Mouse (Mus musculus): ENCODE measurements around the gene Fam25c. TPM values are rescaled to one million over a fixed set of nuclear protein-coding genes. Genes with fewer than 3 reads are reported as not detected.

Fam25c gene
- not detected in 2 replicates for polyA plus RNA-seq (2016; fragmentation: Nextera tagmentation; extraction: Ambion mirVana)

GRCm38 (mm10) chr14:34355301-34355700 is at the start of gene Fam25c:
Fam25c (minus strand) TSS chr14:34355433.
- ATAC-seq (ENCODE audit: insufficient number of reproducible peaks, low FRiP score) = no peak
- WGBS = 66% methylated on average over 6 of the region's 6 CpGs

GRCm38 (mm10) chr14:34403424-34403823 is 48.2 kb upstream of the Fam25c start:
- Histone ChIP-seq H3K27me3 (replicated peaks) (no peaks in the 10 kb centered on the region), H3K4me3 (no peak overlapping the region), H3K9ac (no peak overlapping the region), H3K4me1 (replicated peaks) (peaks cover 9% of the 10 kb centered on the region; the same call in 1 of the 2 replicates), H3K9me3 (replicated peaks) (no peaks in the 10 kb centered on the region), H3K27ac (ENCODE audit: poor library complexity, severe bottlenecking) (no peak overlapping the region), H3K4me2 (no peak overlapping the region), H3K36me3 (peaks cover 88% of the 10 kb centered on the region)
- ATAC-seq (ENCODE audit: insufficient number of reproducible peaks, low FRiP score) = no peak
- WGBS = 88% methylated on average over 7 of the region's 7 CpGs

More at GRCm38 (mm10) chr14:34355301-34355700, at the start of gene Fam25c:
- H3K27ac ChIP-seq (ENCODE audit: poor library complexity, severe bottlenecking) = no peak within 1 kb of the TSS
- H3K4me2 ChIP-seq = no peak within 1 kb of the TSS
- H3K9ac ChIP-seq = no peak within 1 kb of the TSS
- peaks cover 9% of the 10 kb centered on the region for H3K4me1 ChIP-seq (replicated peaks)
- no peak within 1 kb of the TSS for H3K4me3 ChIP-seq
- no peaks in the 10 kb centered on the region for H3K27me3 ChIP-seq (replicated peaks)
- no peaks in the 10 kb centered on the region for H3K36me3 ChIP-seq
- H3K9me3 ChIP-seq (replicated peaks) = no peaks in the 10 kb centered on the region

- Histone ChIP-seq H3K36me3 (peaks cover 89% of the 10 kb centered on the region), H3K4me2 (no peak overlapping the region), H3K9me3 (replicated peaks) (no peaks in the 10 kb centered on the region), H3K27ac (ENCODE audit: poor library complexity, severe bottlenecking) (no peak overlapping the region), H3K27me3 (replicated peaks) (no peaks in the 10 kb centered on the region), H3K4me1 (replicated peaks) (peaks cover 9% of the 10 kb centered on the region; the same call in 1 of the 2 replicates), H3K9ac (no peak overlapping the region), H3K4me3 (no peak overlapping the region)
- WGBS = 75% methylated on average over 8 of the region's 8 CpGs
- no peak for ATAC-seq (ENCODE audit: insufficient number of reproducible peaks, low FRiP score)
Observed at GRCm38 (mm10) chr14:34402871-34403270, 47.6 kb upstream of the Fam25c start.

GRCm38 (mm10) chr14:34401135-34401534 is 45.9 kb upstream of the Fam25c start:
- Histone ChIP-seq H3K27me3 (replicated peaks) (no peaks in the 10 kb centered on the region), H3K36me3 (peaks cover 81% of the 10 kb centered on the region)

GRCm38 (mm10) chr14:34400021-34400420 is 44.8 kb upstream of the Fam25c start:
- H3K4me1 ChIP-seq (replicated peaks) = peaks cover 6% of the 10 kb centered on the region; the same call in 1 of the 2 replicates
- 79% methylated on average over 3 of the region's 3 CpGs for WGBS
- H3K9me3 ChIP-seq (replicated peaks) = no peaks in the 10 kb centered on the region
- no peak overlapping the region for H3K4me3 ChIP-seq
- no peak overlapping the region for H3K9ac ChIP-seq
- H3K36me3 ChIP-seq = peaks cover 76% of the 10 kb centered on the region
- no peak overlapping the region for H3K4me2 ChIP-seq
- no peak overlapping the region for H3K27ac ChIP-seq (ENCODE audit: poor library complexity, severe bottlenecking)
- no peak for ATAC-seq (ENCODE audit: insufficient number of reproducible peaks, low FRiP score)
- H3K27me3 ChIP-seq (replicated peaks) = no peaks in the 10 kb centered on the region

More at GRCm38 (mm10) chr14:34401135-34401534, 45.9 kb upstream of the Fam25c start:
- ATAC-seq (ENCODE audit: insufficient number of reproducible peaks, low FRiP score) = no peak
- peaks cover 9% of the 10 kb centered on the region; the same call in 1 of the 2 replicates for H3K4me1 ChIP-seq (replicated peaks)
- no peak overlapping the region for H3K4me2 ChIP-seq
- 57% methylated on average over 6 of the region's 6 CpGs for WGBS
- H3K9me3 ChIP-seq (replicated peaks) = no peaks in the 10 kb centered on the region
- no peak overlapping the region for H3K27ac ChIP-seq (ENCODE audit: poor library complexity, severe bottlenecking)
- H3K9ac ChIP-seq = no peak overlapping the region
- no peak overlapping the region for H3K4me3 ChIP-seq

GRCm38 (mm10) chr14:34399301-34399700 is 44.1 kb upstream of the Fam25c start:
- WGBS = 83% methylated on average over 6 of the region's 6 CpGs
- Histone ChIP-seq H3K27me3 (replicated peaks) (no peaks in the 10 kb centered on the region), H3K4me1 (replicated peaks) (no peaks in the 10 kb centered on the region), H3K36me3 (peaks cover 69% of the 10 kb centered on the region), H3K9ac (no peak overlapping the region), H3K4me2 (no peak overlapping the region), H3K4me3 (no peak overlapping the region), H3K9me3 (replicated peaks) (no peaks in the 10 kb centered on the region), H3K27ac (ENCODE audit: poor library complexity, severe bottlenecking) (no peak overlapping the region)
- no peak for ATAC-seq (ENCODE audit: insufficient number of reproducible peaks, low FRiP score)

GRCm38 (mm10) chr14:34398901-34399300 is 43.7 kb upstream of the Fam25c start:
- Histone ChIP-seq H3K4me1 (replicated peaks) (peaks cover 1% of the 10 kb centered on the region; the same call in 1 of the 2 replicates), H3K36me3 (peaks cover 65% of the 10 kb centered on the region), H3K4me3 (no peak overlapping the region), H3K27ac (ENCODE audit: poor library complexity, severe bottlenecking) (no peak overlapping the region), H3K27me3 (replicated peaks) (no peaks in the 10 kb centered on the region), H3K4me2 (no peak overlapping the region), H3K9ac (no peak overlapping the region), H3K9me3 (replicated peaks) (no peaks in the 10 kb centered on the region)
- WGBS = 89% methylated on average over 21 of the region's 21 CpGs
- ATAC-seq (ENCODE audit: insufficient number of reproducible peaks, low FRiP score) = no peak

GRCm38 (mm10) chr14:34397871-34398270 is 42.6 kb upstream of the Fam25c start:
- Histone ChIP-seq H3K27ac (ENCODE audit: poor library complexity, severe bottlenecking) (no peak overlapping the region), H3K36me3 (peaks cover 57% of the 10 kb centered on the region)

GRCm38 (mm10) chr14:34393295-34393694 is 38.1 kb upstream of the Fam25c start:
- Histone ChIP-seq H3K4me1 (replicated peaks) (peaks cover 8% of the 10 kb centered on the region), H3K9ac (no peak overlapping the region), H3K9me3 (replicated peaks) (0 out of 2 replicates have a peak, but pooled peaks cover 4% of the 10 kb centered on the region), H3K27me3 (replicated peaks) (no peaks in the 10 kb centered on the region), H3K27ac (ENCODE audit: poor library complexity, severe bottlenecking) (peak overlapping the region; percentile 18; the same call in 1 of the 2 replicates), H3K4me3 (no peak overlapping the region), H3K36me3 (peaks cover 33% of the 10 kb centered on the region), H3K4me2 (no peak overlapping the region)
- no peak for ATAC-seq (ENCODE audit: insufficient number of reproducible peaks, low FRiP score)
- 66% methylated on average over 4 of the region's 4 CpGs for WGBS

More at GRCm38 (mm10) chr14:34397871-34398270, 42.6 kb upstream of the Fam25c start:
- Histone ChIP-seq H3K4me2 (no peak overlapping the region), H3K9ac (no peak overlapping the region), H3K9me3 (replicated peaks) (no peaks in the 10 kb centered on the region), H3K4me3 (no peak overlapping the region), H3K27me3 (replicated peaks) (no peaks in the 10 kb centered on the region), H3K4me1 (replicated peaks) (peaks cover 8% of the 10 kb centered on the region)
- ATAC-seq (ENCODE audit: insufficient number of reproducible peaks, low FRiP score) = no peak
- WGBS = 85% methylated on average over 5 of the region's 5 CpGs

GRCm38 (mm10) chr14:34382921-34383704 is 27.9 kb upstream of the Fam25c start:
- no peak overlapping the region for H3K4me2 ChIP-seq
- H3K36me3 ChIP-seq = peaks cover 7% of the 10 kb centered on the region
- H3K9me3 ChIP-seq (replicated peaks) = no peaks in the 10 kb centered on the region
- no peak overlapping the region for H3K9ac ChIP-seq
- no peaks in the 10 kb centered on the region for H3K27me3 ChIP-seq (replicated peaks)
- no peak for ATAC-seq (ENCODE audit: insufficient number of reproducible peaks, low FRiP score)
- 85% methylated on average over 9 of the region's 9 CpGs for whole genome bisulfite sequencing
- H3K4me1 ChIP-seq (replicated peaks) = peaks cover 12% of the 10 kb centered on the region
- no peak overlapping the region for H3K27ac ChIP-seq (ENCODE audit: poor library complexity, severe bottlenecking)
- no peak overlapping the region for H3K4me3 ChIP-seq

GRCm38 (mm10) chr14:34378560-34379331 is 23.5 kb upstream of the Fam25c start:
- no peaks in the 10 kb centered on the region for H3K9me3 ChIP-seq (replicated peaks)
- peak; percentile 70 for ATAC-seq (ENCODE audit: insufficient number of reproducible peaks, low FRiP score)
- peaks cover 7% of the 10 kb centered on the region for H3K36me3 ChIP-seq
- 24% methylated on average over 11 of the region's 11 CpGs for WGBS
- peaks cover 29% of the 10 kb centered on the region for H3K4me1 ChIP-seq (replicated peaks)
- peak overlapping the region; percentile 20 for H3K4me3 ChIP-seq
- peak overlapping the region; percentile 56 for H3K4me2 ChIP-seq
- peak overlapping the region; percentile 74 for H3K27ac ChIP-seq (ENCODE audit: poor library complexity, severe bottlenecking)
- H3K27me3 ChIP-seq (replicated peaks) = no peaks in the 10 kb centered on the region
- H3K9ac ChIP-seq = peak overlapping the region; percentile 19; the same call in 1 of the 2 replicates

Measured in heart, embryonic 12.5 days (tissue).